Mouse (Mus musculus): Measurements from ENCODE around the gene Negr1.

Gene Negr1

GRCm38 (mm10) chr3:157255863-157256262 is 694.3 kb downstream of the Negr1 start:
- DNase-seq: no peak

GRCm38 (mm10) chr3:157268742-157269141 is 707.1 kb downstream of the Negr1 start:
- no peak for DNase-seq

- no peak for DNase-seq
These were observed 710.8 kb downstream of the Negr1 start for GRCm38 (mm10) chr3:157272379-157272778.

GRCm38 (mm10) chr3:157274143-157274542 is 712.5 kb downstream of the Negr1 start:
- DNase-seq: no peak

GRCm38 (mm10) chr3:157279717-157280116 is 718.1 kb downstream of the Negr1 start:
- no peak for DNase-seq

GRCm38 (mm10) chr3:157281259-157281658 is 719.7 kb downstream of the Negr1 start:
- DNase-seq: no peak

- no peak for DNase-seq
These were observed 729.7 kb downstream of the Negr1 start for GRCm38 (mm10) chr3:157291286-157291685.

GRCm38 (mm10) chr3:157297216-157297615 is 735.6 kb downstream of the Negr1 start:
- DNase-seq: no peak

- no peak for DNase-seq
These were observed 742.0 kb downstream of the Negr1 start for GRCm38 (mm10) chr3:157303430-157304116.

GRCm38 (mm10) chr3:157321081-157321573 is 759.5 kb downstream of the Negr1 start:
- no peak for DNase-seq

GRCm38 (mm10) chr3:157321834-157322233 is 760.2 kb downstream of the Negr1 start:
- no peak for DNase-seq

GRCm38 (mm10) chr3:157334169-157334568 is 772.6 kb downstream of the Negr1 start:
- DNase-seq: no peak

- no peak for DNase-seq
These were observed 787.9 kb downstream of the Negr1 start for GRCm38 (mm10) chr3:157349480-157349879.

- no peak for DNase-seq
These were observed 797.3 kb downstream of the Negr1 start for GRCm38 (mm10) chr3:157358905-157359304.

- DNase-seq: no peak
These were observed 798.2 kb downstream of the Negr1 start for GRCm38 (mm10) chr3:157359840-157360239.

Data from cerebellum, adult 11 months (tissue).